Mouse (Mus musculus) cerebellum, adult 9-10 months (tissue): ENCODE measurements at regions not wholly inside any gene's neighbourhood (a gene's known extent, or its start where the extent isn't known, plus 50 kb on each side); places are given as distances from the start of the nearest gene placed in this dataset.

Experiments
- DNase-seq: peaks from one replicate; pipeline ENCODE4 v3.0.0; 2022

GRCm38 (mm10) chr14:58570021-58570420, 499.7 kb downstream of the Fgf9 start:
- DNase-seq, result no peak

DNA sequence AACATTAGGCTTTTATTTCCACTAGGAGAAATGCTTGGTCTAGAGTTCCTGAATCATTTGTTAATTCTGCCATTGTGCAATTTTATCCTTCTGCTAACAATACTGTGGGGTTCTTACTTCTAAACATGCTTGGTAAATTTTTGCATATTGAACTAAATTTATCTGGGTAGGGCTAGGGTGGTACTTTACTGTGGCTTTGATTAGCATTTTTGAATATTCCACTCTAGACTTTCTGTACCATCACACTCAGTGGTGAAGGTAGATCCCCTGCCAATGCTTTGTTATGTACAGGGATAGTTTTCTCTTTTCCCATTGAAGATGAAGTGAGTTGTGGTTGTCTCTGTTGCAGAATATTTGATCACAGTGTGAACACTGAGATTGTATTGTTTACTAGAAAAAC, 497.1 kb downstream of the Fgf9 start:
- no peak for DNase-seq

GRCm38 (mm10) chr14:58563082-58563481, 492.7 kb downstream of the Fgf9 start:
- DNase-seq, result no peak

DNA sequence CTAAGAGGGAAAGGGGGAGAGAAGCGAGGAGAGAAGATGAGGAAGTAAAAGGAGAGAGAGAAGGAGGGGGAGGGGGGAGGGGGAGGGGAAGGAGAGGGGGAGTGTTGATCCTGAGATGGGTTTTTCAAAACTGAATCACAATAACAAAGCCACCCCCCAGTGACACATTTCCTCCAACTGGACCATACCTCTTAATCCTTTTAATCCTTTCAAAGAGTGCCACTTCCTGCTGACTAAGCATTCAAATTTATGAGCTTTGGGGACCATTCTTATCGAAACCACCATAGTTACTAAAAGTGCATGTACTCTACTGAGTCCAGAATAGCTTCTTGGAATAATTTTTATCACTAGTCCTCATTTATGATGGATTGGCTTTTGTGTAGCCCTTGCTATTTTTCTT, 480.4 kb downstream of the Fgf9 start:
- DNase-seq, result no peak

DNA sequence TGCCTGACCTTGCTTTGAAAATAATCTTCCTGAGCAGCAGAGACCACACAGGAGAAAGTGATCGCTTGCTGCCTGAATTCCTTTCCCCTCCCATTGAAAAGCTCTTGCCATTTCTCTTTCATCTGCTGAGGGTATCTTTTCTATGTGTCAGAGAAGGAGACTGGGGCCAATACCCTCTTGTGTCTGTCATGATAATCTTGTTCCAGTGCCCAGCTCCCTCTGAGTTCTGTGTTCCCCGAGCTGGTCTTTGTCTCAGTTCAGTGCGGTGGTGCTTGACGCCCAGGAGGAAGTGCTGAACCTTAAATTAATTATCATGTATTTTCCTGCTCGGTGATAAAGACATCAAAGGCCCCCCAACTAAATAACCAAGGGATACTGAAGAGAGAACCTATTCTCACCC, 475.4 kb downstream of the Fgf9 start:
- DNase-seq, result no peak

DNA sequence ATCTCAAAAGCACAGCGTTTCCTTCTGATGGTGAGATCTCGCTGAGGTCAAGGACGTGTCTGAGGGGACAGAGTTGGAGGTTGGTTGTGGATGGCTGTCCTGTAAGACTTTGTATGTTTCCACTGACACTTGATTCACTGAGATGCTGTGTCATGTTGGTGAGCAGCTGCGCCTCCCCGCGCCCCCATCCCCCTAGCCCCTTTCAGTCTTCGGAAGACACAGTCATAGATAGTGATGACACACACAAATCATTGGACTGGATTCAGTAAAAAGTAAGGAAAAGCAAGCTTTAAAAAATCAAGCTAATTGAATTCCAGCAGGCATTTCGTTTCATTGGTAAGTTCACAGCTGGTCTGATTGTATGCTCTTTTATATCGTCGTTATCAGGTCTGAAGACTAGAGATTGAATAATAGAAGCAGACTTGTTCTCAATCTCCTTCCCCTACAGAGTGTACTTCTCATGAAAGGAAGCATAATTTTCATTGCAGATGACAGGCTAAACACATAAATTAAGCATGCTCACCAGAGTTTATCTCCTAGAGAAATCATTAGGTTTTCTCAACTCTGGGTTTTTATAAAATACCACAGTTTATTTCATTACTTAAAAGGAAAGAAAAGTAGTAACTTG, 472.9 kb downstream of the Fgf9 start:
- no peak for DNase-seq

- no peak for DNase-seq
Observed at GRCm38 (mm10) chr14:58538135-58538534, 467.8 kb downstream of the Fgf9 start.

- peak; percentile 49 for DNase-seq
Observed at GRCm38 (mm10) chr14:58520976-58521549, 450.7 kb downstream of the Fgf9 start.

DNA sequence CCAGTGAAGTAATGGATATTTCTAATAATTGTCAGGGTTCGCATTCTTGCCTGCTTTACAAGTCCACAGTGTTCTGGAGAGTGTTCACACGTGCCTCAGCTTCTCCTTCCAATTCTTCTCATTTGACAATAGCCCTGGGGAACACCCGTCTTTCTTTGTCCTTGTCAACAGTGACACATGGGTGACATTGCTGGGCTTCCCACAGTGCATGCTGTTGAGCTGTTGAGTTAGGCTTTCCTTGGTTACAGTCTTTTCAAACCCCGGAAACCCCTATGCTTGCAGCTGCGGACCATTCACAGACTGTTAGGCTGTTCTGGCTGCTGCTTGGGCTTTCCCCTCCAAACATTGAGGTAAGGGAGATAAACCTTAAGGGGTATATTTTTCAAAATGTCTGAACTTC, 450.0 kb downstream of the Fgf9 start:
- no peak for DNase-seq

- no peak for DNase-seq
Observed at GRCm38 (mm10) chr14:58519086-58519485, 448.7 kb downstream of the Fgf9 start.

DNA sequence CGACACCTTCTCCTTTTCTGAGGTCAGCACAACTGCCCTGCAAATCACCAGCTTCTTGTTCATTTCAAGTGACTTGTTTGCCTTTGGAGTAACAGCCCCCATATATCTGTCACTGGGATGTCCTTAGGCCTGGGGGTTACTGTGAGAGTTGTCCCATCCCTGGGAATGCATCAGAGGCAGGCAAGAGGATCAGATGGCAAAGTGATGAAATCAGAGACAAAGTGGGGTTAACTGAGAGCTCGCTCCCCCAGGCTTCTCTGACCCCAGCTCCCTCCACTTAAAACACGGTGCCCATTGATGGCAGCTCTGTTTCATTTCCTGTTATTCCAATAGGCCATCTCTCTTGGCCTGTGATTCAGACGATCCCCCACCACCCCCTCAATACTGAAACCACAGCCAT, 446.2 kb downstream of the Fgf9 start:
- DNase-seq, result no peak

- no peak for DNase-seq
Observed at GRCm38 (mm10) chr14:58512177-58512576, 441.8 kb downstream of the Fgf9 start.

DNA sequence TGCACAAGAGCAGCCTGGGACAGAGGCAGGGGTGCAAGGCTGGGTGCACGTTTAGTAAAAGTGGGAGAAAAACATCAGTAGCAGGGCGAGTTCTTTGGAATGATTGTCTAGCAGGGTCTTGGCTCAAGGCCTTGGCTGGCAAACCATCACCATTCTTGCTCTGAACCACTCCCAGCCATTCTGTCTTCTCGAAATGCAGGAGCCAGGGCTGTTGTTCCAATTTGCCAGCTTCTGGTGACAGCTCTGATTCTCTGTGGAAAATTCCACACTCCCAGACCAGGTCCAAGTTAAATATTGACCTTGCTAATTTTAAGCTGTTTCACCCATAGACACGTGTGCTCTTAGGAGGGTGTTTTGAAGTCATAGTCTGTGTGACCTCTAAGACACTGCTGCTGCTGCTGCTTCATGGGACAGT, 441.2 kb downstream of the Fgf9 start:
- no peak for DNase-seq

DNA sequence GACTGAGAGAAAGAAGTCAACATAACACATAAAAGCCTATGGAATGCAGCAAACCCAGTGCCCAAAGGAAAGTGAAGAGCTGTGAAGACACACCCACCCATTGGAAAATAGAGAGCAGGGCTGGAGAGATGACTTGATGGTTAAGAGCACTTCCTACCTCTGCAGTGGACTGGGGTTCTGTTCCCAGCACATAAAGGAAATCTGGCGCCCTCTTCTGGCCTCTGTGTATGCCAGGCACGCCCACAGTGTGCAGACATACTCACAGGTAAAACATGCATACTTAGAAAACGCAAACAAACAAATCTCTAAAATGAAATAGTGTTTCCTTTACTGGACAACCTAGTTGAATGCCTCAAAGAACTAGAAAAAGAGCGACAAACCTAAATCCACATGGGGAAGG, 440.4 kb downstream of the Fgf9 start:
- no peak for DNase-seq

GRCm38 (mm10) chr14:58509106-58509505, 438.8 kb downstream of the Fgf9 start:
- DNase-seq, result no peak

GRCm38 (mm10) chr14:58506490-58506889, 436.1 kb downstream of the Fgf9 start:
- DNase-seq, result no peak

- peak; percentile 90 for DNase-seq
Observed at GRCm38 (mm10) chr14:58505841-58506240, 435.5 kb downstream of the Fgf9 start.

DNA sequence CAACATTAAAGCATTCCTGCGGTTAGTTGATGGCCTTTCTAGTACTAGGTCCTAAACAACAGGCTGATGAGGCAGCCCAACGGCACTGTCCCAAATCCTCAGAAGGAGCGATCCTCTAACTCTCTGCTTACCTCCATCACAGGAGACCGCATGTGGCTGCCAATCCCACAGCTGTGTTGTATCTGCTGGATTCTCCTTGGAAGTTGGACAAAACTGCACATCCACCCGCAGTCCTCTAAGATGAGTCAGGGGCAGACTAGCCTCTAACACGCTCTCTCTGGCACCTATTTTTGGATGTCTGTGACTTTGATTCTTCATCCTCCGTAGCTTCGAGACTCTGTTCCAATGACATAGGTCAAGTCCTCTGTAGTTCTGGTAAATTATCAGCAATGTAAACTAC, 432.5 kb downstream of the Fgf9 start:
- no peak for DNase-seq

DNA sequence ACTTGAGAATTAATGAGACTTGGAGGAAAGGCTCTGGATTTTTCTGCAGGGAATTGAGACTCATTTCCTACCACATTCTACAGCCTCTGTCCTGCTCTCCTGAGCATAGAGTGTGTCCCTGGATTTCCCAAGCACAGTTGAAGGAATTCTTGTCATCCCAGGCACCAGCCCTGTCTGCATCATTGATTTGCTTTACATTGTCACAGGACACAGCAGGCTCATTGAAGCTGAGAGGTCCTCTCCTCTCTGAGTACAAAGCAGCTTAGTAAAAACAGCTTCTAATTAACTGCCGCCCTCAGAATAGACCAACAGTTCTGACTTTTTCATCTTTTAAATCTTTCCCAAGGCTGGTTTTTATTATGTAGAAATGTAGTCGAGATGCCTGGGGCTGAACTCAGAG, 429.7 kb downstream of the Fgf9 start:
- no peak for DNase-seq

DNA sequence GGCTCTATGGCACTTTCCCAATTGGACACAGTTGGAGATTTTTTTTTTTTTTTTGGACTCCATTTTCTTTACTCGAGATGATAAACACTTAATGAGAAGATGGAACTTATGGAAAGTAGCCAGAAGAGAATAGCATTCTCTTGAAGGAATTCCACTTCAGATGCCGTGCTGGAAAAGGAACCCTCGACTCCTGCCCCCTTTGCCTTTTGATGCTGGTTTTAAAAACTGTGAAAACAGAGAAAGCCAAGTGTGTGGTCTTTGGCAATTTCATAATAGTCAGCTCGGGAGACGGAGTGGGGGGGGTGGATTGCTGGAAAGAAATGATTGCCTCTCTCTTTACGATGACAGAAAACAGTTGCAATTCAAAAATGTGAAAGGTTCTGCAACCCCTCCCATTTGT, 429.2 kb downstream of the Fgf9 start:
- no peak for DNase-seq

- no peak for DNase-seq
Observed at GRCm38 (mm10) chr14:58499071-58499470, 428.7 kb downstream of the Fgf9 start.

DNA sequence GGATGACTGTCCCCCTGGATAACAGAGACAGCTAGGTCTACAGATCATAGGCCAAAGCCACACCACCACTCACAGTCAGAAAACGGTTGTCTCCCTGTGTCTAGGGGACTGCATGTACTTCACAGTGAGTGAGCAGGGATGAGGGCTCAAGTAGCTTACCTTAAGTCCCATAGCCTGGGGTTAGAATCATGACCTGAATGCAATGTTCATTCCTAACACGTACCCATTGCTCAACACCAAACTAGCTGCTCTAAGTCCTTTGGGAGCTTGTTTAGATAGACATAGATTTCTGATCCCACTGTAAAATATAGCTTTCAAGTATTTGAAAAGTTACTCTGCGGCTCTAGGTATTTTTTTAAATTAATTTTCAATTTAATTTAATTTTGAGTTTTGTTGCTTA, 426.6 kb downstream of the Fgf9 start:
- no peak for DNase-seq

DNA sequence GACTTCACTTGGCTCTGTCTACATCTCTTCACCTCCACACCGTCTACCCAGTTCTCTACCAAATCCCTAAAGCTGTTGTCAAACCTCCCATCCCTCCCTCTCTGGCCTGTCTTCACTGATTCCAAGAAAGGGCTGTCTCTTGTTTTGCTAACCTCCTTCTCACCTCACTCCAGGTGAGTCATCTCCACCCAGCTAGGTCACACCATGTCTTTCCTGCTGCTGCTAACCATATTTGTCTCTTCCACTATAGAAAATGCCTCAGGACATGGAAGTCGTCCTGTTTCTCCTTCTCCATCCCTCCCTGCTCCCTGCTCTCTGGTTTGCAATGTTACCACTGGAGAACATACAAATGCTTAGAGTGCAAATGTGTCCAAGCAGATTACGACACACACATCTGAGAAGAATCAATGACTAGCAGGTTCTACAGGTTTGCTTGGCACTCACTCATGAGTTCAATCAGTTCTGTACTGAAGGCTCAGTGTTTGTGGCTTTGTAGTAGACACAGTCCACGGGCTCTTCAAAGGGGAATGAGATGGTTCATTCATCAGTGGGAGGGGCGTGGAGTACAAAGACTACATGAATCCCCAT, 424.1 kb downstream of the Fgf9 start:
- no peak for DNase-seq

GRCm38 (mm10) chr14:58492118-58492517, 421.8 kb downstream of the Fgf9 start:
- no peak for DNase-seq

DNA sequence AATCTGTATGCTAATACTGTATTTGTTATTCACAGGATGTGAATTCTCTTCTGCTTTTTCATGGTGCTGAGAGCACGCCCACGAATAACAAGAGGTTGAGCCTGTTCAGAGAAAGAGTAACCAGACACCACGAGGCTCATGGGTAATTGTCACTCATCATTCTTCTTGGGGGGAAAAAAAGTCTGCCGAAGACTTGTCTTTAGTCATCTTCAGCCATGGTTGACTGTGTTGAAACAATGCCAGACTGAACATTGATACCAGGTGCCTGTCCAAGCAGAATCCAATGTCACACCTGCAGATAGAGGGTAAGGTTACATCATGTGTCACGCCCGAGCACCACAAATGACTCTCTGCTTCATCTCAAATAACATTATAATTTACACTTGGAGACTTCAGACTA, 418.5 kb downstream of the Fgf9 start:
- no peak for DNase-seq
